Mouse (Mus musculus): ENCODE data around the gene Elp4. TPM values are rescaled to one million over a fixed set of nuclear protein-coding genes. Genes with fewer than 3 reads are reported as not detected.

The Elp4 gene
- polyA plus RNA-seq, 1 experiment from 2014 or later: 22.8 TPM

- no peak for TF ChIP-seq CTCF (IDR thresholded peaks at IDR 0.05; ENCODE audit: low read depth)
- Histone ChIP-seq H3K36me3 (ENCODE audit: insufficient read depth, low read length) (no peaks in the 10 kb centered on the region), H3K9me3 (replicated peaks; ENCODE audit: low read length) (no peaks in the 10 kb centered on the region), H3K4me1 (replicated peaks; ENCODE audit: insufficient read depth, low read length) (no peaks in the 10 kb centered on the region), H3K27me3 (ENCODE audit: insufficient read depth, low read length) (no peaks in the 10 kb centered on the region), H3K9ac (ENCODE audit: low read depth, low read length) (no peak overlapping the region), H3K4me3 (replicated peaks; ENCODE audit: low read depth, low read length) (no peak overlapping the region), H3K4me2 (ENCODE audit: low read length) (no peak overlapping the region), H3K27ac (no peak overlapping the region)
- ATAC-seq (replicated peaks; ENCODE audit: low FRiP score, low read depth) (no peak), DNase-seq (ENCODE audit: low spot score) (no peak)
- 61% methylated on average over 2 of the region's 2 CpGs for WGBS
Measured at GRCm38 (mm10) chr2:105854740-105855139, 49.6 kb downstream of the Elp4 start.

- no peak overlapping the region for H3K27ac ChIP-seq
- no peak for TF ChIP-seq CTCF (IDR thresholded peaks at IDR 0.05; ENCODE audit: low read depth)
- no peak overlapping the region for H3K4me2 ChIP-seq (ENCODE audit: low read length)
- ATAC-seq (replicated peaks; ENCODE audit: low FRiP score, low read depth): no peak
- no peaks in the 10 kb centered on the region for H3K36me3 ChIP-seq (ENCODE audit: insufficient read depth, low read length)
- H3K4me3 ChIP-seq (replicated peaks; ENCODE audit: low read depth, low read length): no peak overlapping the region
- WGBS: 100% methylated on average over 2 of the region's 2 CpGs
- DNase-seq (ENCODE audit: low spot score): no peak
- no peaks in the 10 kb centered on the region for H3K9me3 ChIP-seq (replicated peaks; ENCODE audit: low read length)
- no peak overlapping the region for H3K9ac ChIP-seq (ENCODE audit: low read depth, low read length)
- H3K4me1 ChIP-seq (replicated peaks; ENCODE audit: insufficient read depth, low read length): no peaks in the 10 kb centered on the region
- H3K27me3 ChIP-seq (ENCODE audit: insufficient read depth, low read length): no peaks in the 10 kb centered on the region
Measured at GRCm38 (mm10) chr2:105852971-105853370, 51.4 kb downstream of the Elp4 start.

GRCm38 (mm10) chr2:105851714-105852293 lies 52.6 kb downstream of the Elp4 start:
- Histone ChIP-seq H3K4me1 (replicated peaks; ENCODE audit: insufficient read depth, low read length) (no peaks in the 10 kb centered on the region), H3K27me3 (ENCODE audit: insufficient read depth, low read length) (no peaks in the 10 kb centered on the region), H3K9ac (ENCODE audit: low read depth, low read length) (no peak overlapping the region), H3K4me3 (replicated peaks; ENCODE audit: low read depth, low read length) (no peak overlapping the region), H3K9me3 (replicated peaks; ENCODE audit: low read length) (no peaks in the 10 kb centered on the region), H3K27ac (no peak overlapping the region), H3K4me2 (ENCODE audit: low read length) (no peak overlapping the region), H3K36me3 (ENCODE audit: insufficient read depth, low read length) (no peaks in the 10 kb centered on the region)
- no peak for ATAC-seq (replicated peaks; ENCODE audit: low FRiP score, low read depth)
- TF ChIP-seq CTCF (IDR thresholded peaks at IDR 0.05; ENCODE audit: low read depth): no peak
- no peak for DNase-seq (ENCODE audit: low spot score)

GRCm38 (mm10) chr2:105843151-105843550 lies 61.2 kb downstream of the Elp4 start:
- no peak for TF ChIP-seq CTCF (IDR thresholded peaks at IDR 0.05; ENCODE audit: low read depth)
- no peak overlapping the region for H3K9ac ChIP-seq (ENCODE audit: low read depth, low read length)

GRCm38 (mm10) chr2:105817965-105818364 lies 86.4 kb downstream of the Elp4 start:
- WGBS: 93% methylated on average over 1 of the region's 1 CpGs
- Histone ChIP-seq H3K27ac (no peak overlapping the region), H3K4me3 (replicated peaks; ENCODE audit: low read depth, low read length) (no peak overlapping the region), H3K9me3 (replicated peaks; ENCODE audit: low read length) (no peaks in the 10 kb centered on the region), H3K4me2 (ENCODE audit: low read length) (no peak overlapping the region), H3K9ac (ENCODE audit: low read depth, low read length) (no peak overlapping the region), H3K36me3 (ENCODE audit: insufficient read depth, low read length) (no peaks in the 10 kb centered on the region), H3K27me3 (ENCODE audit: insufficient read depth, low read length) (no peaks in the 10 kb centered on the region), H3K4me1 (replicated peaks; ENCODE audit: insufficient read depth, low read length) (no peaks in the 10 kb centered on the region)
- no peak for DNase-seq (ENCODE audit: low spot score)
- TF ChIP-seq CTCF (IDR thresholded peaks at IDR 0.05; ENCODE audit: low read depth): no peak
- ATAC-seq (replicated peaks; ENCODE audit: low FRiP score, low read depth): no peak

More at GRCm38 (mm10) chr2:105843151-105843550, 61.2 kb downstream of the Elp4 start:
- H3K4me2 ChIP-seq (ENCODE audit: low read length): no peak overlapping the region
- no peaks in the 10 kb centered on the region for H3K27me3 ChIP-seq (ENCODE audit: insufficient read depth, low read length)
- H3K4me3 ChIP-seq (replicated peaks; ENCODE audit: low read depth, low read length): no peak overlapping the region
- no peaks in the 10 kb centered on the region for H3K4me1 ChIP-seq (replicated peaks; ENCODE audit: insufficient read depth, low read length)
- no peaks in the 10 kb centered on the region for H3K9me3 ChIP-seq (replicated peaks; ENCODE audit: low read length)
- H3K36me3 ChIP-seq (ENCODE audit: insufficient read depth, low read length): no peaks in the 10 kb centered on the region; the same call in 1 of the 2 replicates
- H3K27ac ChIP-seq: no peak overlapping the region
- WGBS: 89% methylated on average over 5 of the region's 5 CpGs
- DNase-seq (ENCODE audit: low spot score) (no peak), ATAC-seq (replicated peaks; ENCODE audit: low FRiP score, low read depth) (no peak)

GRCm38 (mm10) chr2:105815170-105815569 lies 89.2 kb downstream of the Elp4 start:
- Histone ChIP-seq H3K9me3 (replicated peaks; ENCODE audit: low read length) (no peaks in the 10 kb centered on the region), H3K36me3 (ENCODE audit: insufficient read depth, low read length) (no peaks in the 10 kb centered on the region), H3K9ac (ENCODE audit: low read depth, low read length) (no peak overlapping the region), H3K27me3 (ENCODE audit: insufficient read depth, low read length) (no peaks in the 10 kb centered on the region), H3K4me1 (replicated peaks; ENCODE audit: insufficient read depth, low read length) (no peaks in the 10 kb centered on the region), H3K4me3 (replicated peaks; ENCODE audit: low read depth, low read length) (no peak overlapping the region), H3K4me2 (ENCODE audit: low read length) (no peak overlapping the region), H3K27ac (no peak overlapping the region)
- TF ChIP-seq CTCF (IDR thresholded peaks at IDR 0.05; ENCODE audit: low read depth): no peak
- 90% methylated on average over 3 of the region's 3 CpGs for WGBS
- DNase-seq (ENCODE audit: low spot score): no peak
- ATAC-seq (replicated peaks; ENCODE audit: low FRiP score, low read depth): no peak

GRCm38 (mm10) chr2:105813041-105813440 lies 91.3 kb downstream of the Elp4 start:
- 82% methylated on average over 3 of the region's 3 CpGs for WGBS
- Histone ChIP-seq H3K36me3 (ENCODE audit: insufficient read depth, low read length) (no peaks in the 10 kb centered on the region), H3K9ac (ENCODE audit: low read depth, low read length) (no peak overlapping the region), H3K4me1 (replicated peaks; ENCODE audit: insufficient read depth, low read length) (no peaks in the 10 kb centered on the region), H3K9me3 (replicated peaks; ENCODE audit: low read length) (no peaks in the 10 kb centered on the region), H3K27me3 (ENCODE audit: insufficient read depth, low read length) (no peaks in the 10 kb centered on the region), H3K4me2 (ENCODE audit: low read length) (no peak overlapping the region), H3K27ac (no peak overlapping the region), H3K4me3 (replicated peaks; ENCODE audit: low read depth, low read length) (no peak overlapping the region)
- ATAC-seq (replicated peaks; ENCODE audit: low FRiP score, low read depth) (no peak), DNase-seq (ENCODE audit: low spot score) (no peak)
- TF ChIP-seq CTCF (IDR thresholded peaks at IDR 0.05; ENCODE audit: low read depth): no peak

Data from kidney, postnatal 0 days (tissue).